23 mouse cellular contexts compared by ENCODE assay signal in the genomic region with DNA sequence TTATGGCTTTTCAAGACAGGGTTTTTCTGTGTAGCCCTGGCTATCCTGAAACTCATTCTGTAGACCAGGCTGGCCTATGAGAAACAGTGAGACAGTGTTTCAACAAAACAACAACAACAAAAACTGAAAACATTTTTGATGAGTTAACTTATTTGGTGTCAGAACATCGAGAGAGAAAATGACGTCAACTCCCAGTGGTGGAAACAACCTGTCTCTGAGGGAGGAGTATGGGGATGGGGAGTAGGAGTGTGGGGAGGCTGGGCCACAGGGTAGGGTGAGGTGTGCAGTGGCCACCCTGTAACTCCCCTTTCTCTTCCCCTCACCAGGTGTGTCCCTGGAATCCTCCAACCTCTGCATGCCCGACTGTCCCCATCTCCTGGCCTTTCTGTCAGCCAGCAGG. TPM values are rescaled to one million over a fixed set of nuclear protein-coding genes. Genes with fewer than 3 reads are reported as not detected.
DNase-seq lines count a peak whose midpoint lies in the region; ATAC-seq and TF ChIP-seq lines count a peak whose summit lies in the region.
"Had no signal": no experiment of that assay in that cellular context is flagged by ENCODE, and none has a peak within 500 bp of the region (broad histone marks: within the 10 kb centered on the region; RNA-seq: fewer than 3 reads in every experiment).

No protein-coding gene starts in this region.

- TF ChIP-seq RAD21 in CH12.LX (IDR thresholded peaks at IDR 0.05; ENCODE audit: low read depth, low read length) = no peak

- H3K4me2 ChIP-seq in CH12.LX (ENCODE audit: insufficient read depth, low read depth, poor library complexity, severe bottlenecking) = peak overlapping the region; percentile 22; the same call in 1 of the 2 replicates
- H3K4me2 ChIP-seq in liver, embryonic 12.5 days = no peak overlapping the region
- H3K4me2 ChIP-seq: forebrain, embryonic 13.5 days; heart, embryonic 13.5 days; hindbrain, embryonic 14.5 days; intestine, embryonic 15.5 days had no signal

- H3K4me3 ChIP-seq in CH12.LX (replicated peaks in 1 of 3; ENCODE audit: low read depth in 2 of 3, low read length in 2 of 3, poor library complexity in 1 of 3) = peak overlapping the region in 1 of 3 experiments; percentile 13
- H3K4me3 ChIP-seq in bone marrow, adult 2 months (replicated peaks; ENCODE audit: control insufficient read depth, low read depth, low read length) = no peak overlapping the region
- no peak overlapping the region for H3K4me3 ChIP-seq in liver, embryonic 12.5 days
- no peak overlapping the region for H3K4me3 ChIP-seq in cerebellum, adult 2 months (replicated peaks; ENCODE audit: insufficient read depth, low read depth, low read length)
- H3K4me3 ChIP-seq: forebrain, embryonic 10.5 days; forebrain, embryonic 13.5 days; gastrocnemius, adult 2 months; heart, embryonic 13.5 days; intestine, embryonic 15.5 days had no signal

- H3K27me3 ChIP-seq in CH12.LX (replicated peaks) = no peaks in the 10 kb centered on the region
- no peaks in the 10 kb centered on the region; the same call in 1 of the 2 replicates for H3K27me3 ChIP-seq in liver, embryonic 12.5 days (replicated peaks)
- no peaks in the 10 kb centered on the region for H3K27me3 ChIP-seq in cerebellum, adult 2 months (ENCODE audit: control insufficient read depth, insufficient read depth, low read length)
- H3K27me3 ChIP-seq: forebrain, embryonic 13.5 days; heart, embryonic 13.5 days; intestine, embryonic 15.5 days had no signal

- peaks cover 12% of the 10 kb centered on the region for H3K79me2 ChIP-seq in CH12.LX (replicated peaks; ENCODE audit: control insufficient read depth, extremely low read depth, insufficient read depth, poor library complexity, severe bottlenecking)

- TF ChIP-seq EP300 in CH12.LX (IDR thresholded peaks at IDR 0.05; ENCODE audit: low read length) = no peak

- H3K9ac ChIP-seq in CH12.LX (ENCODE audit: insufficient read depth, low read depth) = no peak overlapping the region
- no peak overlapping the region for H3K9ac ChIP-seq in liver, embryonic 12.5 days
- H3K9ac ChIP-seq: forebrain, embryonic 13.5 days; heart, embryonic 13.5 days; hindbrain, embryonic 14.5 days; intestine, embryonic 15.5 days had no signal

- H3K4me1 ChIP-seq in CH12.LX (ENCODE audit: control insufficient read depth in 1 of 2, insufficient read depth in 2 of 2) = peaks cover 31 to 56% of the 10 kb centered on the region in 2 experiments
- peaks cover 3% of the 10 kb centered on the region; the same call in 1 of the 2 replicates for H3K4me1 ChIP-seq in bone marrow, adult 2 months (ENCODE audit: control insufficient read depth, insufficient read depth, low read length)
- peaks cover 39% of the 10 kb centered on the region for H3K4me1 ChIP-seq in liver, embryonic 12.5 days
- peaks cover 2% of the 10 kb centered on the region; the same call in 1 of the 2 replicates for H3K4me1 ChIP-seq in cerebellum, adult 2 months (ENCODE audit: control insufficient read depth, insufficient read depth, low read length)

- peak; percentile 64 for DNase-seq in CD4-positive, CD25-positive, alpha-beta regulatory T cell, adult 2 months (ENCODE audit: low read depth, low spot score)
- DNase-seq in CH12.LX (ENCODE audit: extremely low read depth) = no peak
- DNase-seq in naive thymus-derived CD4-positive, alpha-beta T cell, adult 2 months (ENCODE audit: low read depth) = peak; percentile 45
- no peak for DNase-seq in cerebellum, adult 2 months
- DNase-seq: adrenal gland, postnatal 10 days; cerebellum, adult 11 months; cerebellum, adult 9-10 months; gastrocnemius, adult 2 months; gastrocnemius, postnatal 14 days; heart, postnatal 14 days; kidney, adult 11 months; kidney, adult 8-10 months had no signal

- 80% methylated on average over 3 of the region's 3 CpGs for WGBS in bone marrow, adult 2 months
- WGBS in liver, embryonic 12.5 days (ENCODE audit: insufficient replicate concordance) = 71% methylated on average over 3 of the region's 3 CpGs
- WGBS in cerebellum, adult 2 months = 73% methylated on average over 3 of the region's 3 CpGs

- no peak for ATAC-seq in frontal cortex, adult (ENCODE audit: low TSS enrichment)
- no peak for ATAC-seq in liver, embryonic 12.5 days
- ATAC-seq: forebrain, embryonic 13.5 days; forebrain, embryonic 16.5 days; hindbrain, postnatal 0 days; intestine, embryonic 15.5 days had no signal

- in situ Hi-C loops in CH12.LX (cut with MboI; ENCODE audit: low pct_ligation_motif_present, low pct_unique_long_range_greater_than_20kb, low sequenced_read_pairs) = loop anchor here (25.0 kb wide), 1 partner anchor 243 kb away; no protein-coding TSS in a partner anchor

- peak overlapping the region; percentile 63 for H3K27ac ChIP-seq in CH12.LX (ENCODE audit: insufficient read depth, low read depth)
- H3K27ac ChIP-seq in bone marrow, adult 2 months (ENCODE audit: control insufficient read depth, insufficient read depth, low read depth, low read length, poor library complexity) = 0 out of 2 replicates have a peak overlapping the region, but pooled peaks have one; percentile 13
- no peak overlapping the region for H3K27ac ChIP-seq in liver, embryonic 12.5 days
- H3K27ac ChIP-seq in cerebellum, adult 2 months (ENCODE audit: insufficient read depth, low read length) = no peak overlapping the region
- H3K27ac ChIP-seq: forebrain, embryonic 10.5 days; forebrain, embryonic 13.5 days; gastrocnemius, adult 2 months; heart, embryonic 13.5 days; hindbrain, embryonic 14.5 days; hindbrain, postnatal 0 days; intestine, embryonic 15.5 days had no signal

- peaks cover 20 to 22% of the 10 kb centered on the region in 2 experiments for H3K36me3 ChIP-seq in CH12.LX (replicated peaks in 1 of 2; ENCODE audit: control insufficient read depth in 1 of 2, insufficient read depth in 1 of 2, low read length in 1 of 2)
- peaks cover 15% of the 10 kb centered on the region; the same call in 1 of the 2 replicates for H3K36me3 ChIP-seq in liver, embryonic 12.5 days
- H3K36me3 ChIP-seq: forebrain, embryonic 10.5 days; G1E; heart, embryonic 13.5 days; intestine, embryonic 15.5 days had no signal

- H3K9me3 ChIP-seq in CH12.LX (replicated peaks; ENCODE audit: low read length) = no peaks in the 10 kb centered on the region
- no peaks in the 10 kb centered on the region for H3K9me3 ChIP-seq in liver, embryonic 12.5 days (replicated peaks)
- H3K9me3 ChIP-seq: forebrain, embryonic 10.5 days; forebrain, embryonic 13.5 days; G1E; heart, embryonic 13.5 days; intestine, embryonic 15.5 days had no signal

- TF ChIP-seq POLR2A in CH12.LX (IDR thresholded peaks at IDR 0.05; ENCODE audit: low read depth, low read length) = peak; percentile 25; the same call in 1 of the 2 replicates
- no peak for TF ChIP-seq POLR2A in bone marrow, adult 2 months (IDR thresholded peaks at IDR 0.05; ENCODE audit: borderline replicate concordance, control insufficient read depth, low read depth, low read length)
- no peak for TF ChIP-seq POLR2A in cerebellum, adult 2 months (IDR thresholded peaks at IDR 0.05; ENCODE audit: borderline replicate concordance, insufficient read depth, low read length)

- dilution Hi-C loops in CH12.LX (cut with MboI; ENCODE audit: extremely low pct_ligation_motif_present, extremely low pct_unique_long_range_greater_than_20kb, low sequenced_read_pairs) = no loop called here

- TF ChIP-seq CTCF in CH12.LX (conservative IDR thresholded peaks at IDR 0.05 in 1 of 2, IDR thresholded peaks at IDR 0.05 in 1 of 2; ENCODE audit: low read depth in 2 of 2, low read length in 2 of 2) = no peak
- no peak for TF ChIP-seq CTCF in bone marrow, adult 2 months (IDR thresholded peaks at IDR 0.05; ENCODE audit: control insufficient read depth, insufficient read depth, low read length)
- no peak for TF ChIP-seq CTCF in cerebellum, adult 2 months (IDR thresholded peaks at IDR 0.05; ENCODE audit: borderline replicate concordance, insufficient read depth, low read depth, low read length)

RNA-seq across cellular contexts. Expression of a gene that starts 5.7 kb away (rescaled TPM):
- 60.9 and 65.5 TPM in 2 replicates for total RNA-seq in CH12.LX (2012; rRNA removed)
- 41.5 and 46.1 TPM in 2 replicates for total RNA-seq in CH12.LX (2014; rRNA removed)
- polyA plus RNA-seq in CH12.LX (2012; ENCODE audit: insufficient read length, low read depth) = 60.6 and 61.8 TPM in 2 replicates
- polyA plus RNA-seq in bone marrow, adult 2 months (2011; ENCODE audit: insufficient read depth, insufficient read length, low replicate concordance, missing spikeins) = 29.1 and 94.3 TPM in 2 replicates
- polyA plus RNA-seq in liver, embryonic 12.5 days (2016; fragmentation: Nextera tagmentation; extraction: Ambion mirVana) = 14.5 and 16.1 TPM in 2 replicates
- polyA plus RNA-seq in cerebellum, adult 2 months (2012; rRNA removed) = 3.0 and 3.1 TPM in 2 replicates

RNA-seq across cellular contexts. Expression of a gene that starts 13.8 kb away (rescaled TPM):
- total RNA-seq in CH12.LX (2012; rRNA removed) = 296 and 342 TPM in 2 replicates
- total RNA-seq in CH12.LX (2014; rRNA removed) = 365 and 371 TPM in 2 replicates
- polyA plus RNA-seq in CH12.LX (2012; ENCODE audit: insufficient read length, low read depth) = 640 and 645 TPM in 2 replicates
- polyA plus RNA-seq in bone marrow, adult 2 months (2011; ENCODE audit: insufficient read depth, insufficient read length, low replicate concordance, missing spikeins) = 274 and 541 TPM in 2 replicates
- polyA plus RNA-seq in liver, embryonic 12.5 days (2016; fragmentation: Nextera tagmentation; extraction: Ambion mirVana) = 186 and 188 TPM in 2 replicates
- polyA plus RNA-seq in cerebellum, adult 2 months (2012; rRNA removed) = 366 and 379 TPM in 2 replicates

RNA-seq across cellular contexts. Expression of a gene that starts 27.2 kb away (rescaled TPM):
- total RNA-seq in CH12.LX (2012; rRNA removed) (59.3 and 62.8 TPM in 2 replicates), CH12.LX (2014; rRNA removed) (24.6 and 30.5 TPM in 2 replicates)
- 97.5 and 101 TPM in 2 replicates for polyA plus RNA-seq in CH12.LX (2012; ENCODE audit: insufficient read length, low read depth)
- 7.9 and 12.1 TPM in 2 replicates for polyA plus RNA-seq in bone marrow, adult 2 months (2011; ENCODE audit: insufficient read depth, insufficient read length, low replicate concordance, missing spikeins)
- polyA plus RNA-seq in liver, embryonic 12.5 days (2016; fragmentation: Nextera tagmentation; extraction: Ambion mirVana) = 41.6 and 43.1 TPM in 2 replicates
- polyA plus RNA-seq in cerebellum, adult 2 months (2012; rRNA removed) = 39.6 and 40.0 TPM in 2 replicates

RNA-seq across cellular contexts. Expression of a gene that starts 28.0 kb away (rescaled TPM):
- total RNA-seq in CH12.LX (2012; rRNA removed) (66.2 and 68.3 TPM in 2 replicates), CH12.LX (2014; rRNA removed) (36.0 and 40.9 TPM in 2 replicates)
- 124 and 128 TPM in 2 replicates for polyA plus RNA-seq in CH12.LX (2012; ENCODE audit: insufficient read length, low read depth)
- polyA plus RNA-seq in bone marrow, adult 2 months (2011; ENCODE audit: insufficient read depth, insufficient read length, low replicate concordance, missing spikeins) = 18.7 and 28.3 TPM in 2 replicates
- 28.5 and 29.0 TPM in 2 replicates for polyA plus RNA-seq in liver, embryonic 12.5 days (2016; fragmentation: Nextera tagmentation; extraction: Ambion mirVana)
- polyA plus RNA-seq in cerebellum, adult 2 months (2012; rRNA removed) = 282 and 298 TPM in 2 replicates

RNA-seq across cellular contexts. Expression of a gene that starts 30.5 kb away (rescaled TPM):
- total RNA-seq in CH12.LX (2012; rRNA removed) = 103 and 124 TPM in 2 replicates
- 119 and 121 TPM in 2 replicates for total RNA-seq in CH12.LX (2014; rRNA removed)
- 65.1 and 67.6 TPM in 2 replicates for polyA plus RNA-seq in CH12.LX (2012; ENCODE audit: insufficient read length, low read depth)
- polyA plus RNA-seq in bone marrow, adult 2 months (2011; ENCODE audit: insufficient read depth, insufficient read length, low replicate concordance, missing spikeins) = 64.4 and 98.5 TPM in 2 replicates
- polyA plus RNA-seq in liver, embryonic 12.5 days (2016; fragmentation: Nextera tagmentation; extraction: Ambion mirVana) = 72.3 and 73.6 TPM in 2 replicates
- 106 and 115 TPM in 2 replicates for polyA plus RNA-seq in cerebellum, adult 2 months (2012; rRNA removed)

Comparison
In these comparisons a context has a peak if more than half of its experiments do, and no peak if none do; other contexts are left out.
1. DNase-seq: peak in CD4-positive, CD25-positive, alpha-beta regulatory T cell, adult 2 months (single experiment) and naive thymus-derived CD4-positive, alpha-beta T cell, adult 2 months (single experiment); none in CH12.LX (single experiment) and cerebellum, adult 2 months (0 of 2).
2. H3K27ac ChIP-seq: peak in CH12.LX (single experiment) and bone marrow, adult 2 months (single experiment); none in liver, embryonic 12.5 days (single experiment) and cerebellum, adult 2 months (single experiment).